Mouse (Mus musculus) ovary, postnatal 10 days (tissue): ENCODE measurements around the gene Ubtfl1.
"Not testable (repeated sequence)": the region's sequence is repeated elsewhere in the genome, so short reads cannot be mapped to it uniquely, and the experiment has no call there.

Source experiments
- DNase-seq: peaks from one replicate; pipeline ENCODE4 v3.0.0; 2022; ENCODE audit warnings: low spot score

Gene Ubtfl1

GRCm38 (mm10) chr9:18404118-18404517, at the start of gene Ubtfl1:
Gene Ubtfl1 (plus strand): TSS chr9:18404418.
- no peak for DNase-seq

DNA sequence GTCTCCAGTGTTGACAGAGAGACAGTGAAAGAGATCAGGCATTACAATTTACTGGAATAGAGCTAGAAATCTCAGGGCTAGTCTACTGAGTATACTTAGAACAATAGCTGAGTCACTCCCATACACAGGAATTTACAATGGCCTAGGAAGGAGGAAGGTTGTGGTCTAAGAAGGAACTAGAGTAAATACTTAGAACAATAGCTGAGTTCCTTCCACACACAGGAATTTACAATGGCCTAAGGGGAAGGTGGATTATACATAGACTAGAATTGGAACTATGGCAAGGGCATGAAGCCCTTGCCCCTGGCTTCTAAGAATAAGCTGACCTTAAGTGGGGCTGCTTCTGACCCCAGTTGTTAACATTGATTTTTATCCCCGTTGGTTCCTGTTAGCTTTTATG, 31.2 kb upstream of the Ubtfl1 start:
- not testable (repeated sequence) for DNase-seq

- DNase-seq, result peak; percentile 15
Observed at GRCm38 (mm10) chr9:18385782-18386181, 18.4 kb upstream of the Ubtfl1 start.

GRCm38 (mm10) chr9:18399629-18400028, 4.6 kb upstream of the Ubtfl1 start:
- DNase-seq, result no peak

DNA sequence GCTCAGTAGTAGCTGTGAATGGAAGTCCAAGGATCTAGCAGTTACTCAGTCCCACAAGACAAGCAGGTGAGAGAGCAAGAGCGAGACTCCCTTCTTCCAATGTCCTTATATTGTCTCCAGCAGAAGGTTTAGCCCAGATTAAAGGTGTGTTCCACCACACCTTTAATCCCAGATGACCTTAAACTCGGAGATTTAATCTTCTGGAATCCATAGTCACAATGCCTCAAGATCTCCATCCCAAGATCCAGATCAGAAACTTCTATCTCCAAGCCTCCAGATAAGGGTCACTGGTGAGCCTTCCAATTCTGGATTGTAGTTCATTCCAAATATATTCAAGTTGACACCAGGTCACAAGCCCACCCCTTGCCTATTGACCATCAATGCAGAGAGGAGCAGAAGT, 1.3 kb upstream of the Ubtfl1 start, which contains the start of gene Naalad2:
TSS of gene Naalad2 (minus strand) at position 101 of the 400 bp plus-strand sequence.
- not testable (repeated sequence) for DNase-seq

DNA sequence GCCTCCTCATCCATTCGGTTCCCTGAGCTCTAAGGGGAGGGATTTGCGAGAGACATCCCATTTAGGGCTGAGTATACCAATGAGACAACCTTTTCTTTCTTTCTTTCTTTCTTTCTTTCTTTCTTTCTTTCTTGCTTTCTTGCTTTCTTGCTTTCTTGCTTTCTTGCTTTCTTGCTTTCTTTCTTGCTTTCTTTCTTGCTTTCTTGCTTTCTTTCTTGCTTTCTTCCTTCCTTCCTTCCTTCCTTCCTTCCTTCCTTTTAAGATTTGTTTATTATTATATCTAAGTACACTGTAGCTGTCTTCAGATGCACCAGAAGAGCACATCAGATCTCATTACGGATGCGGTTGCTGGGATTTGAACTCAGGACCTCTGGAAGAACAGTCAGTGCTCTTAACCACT, 8.2 kb downstream of the Ubtfl1 start:
- DNase-seq, result not testable (repeated sequence)

GRCm38 (mm10) chr9:18430354-18430753, 26.1 kb downstream of the Ubtfl1 start, which contains the start of gene Mbd3l2:
Gene Mbd3l2 (plus strand): TSS chr9:18430654.
- DNase-seq, result no peak

GRCm38 (mm10) chr9:18431687-18432086, 27.5 kb downstream of the Ubtfl1 start:
- no peak for DNase-seq

DNA sequence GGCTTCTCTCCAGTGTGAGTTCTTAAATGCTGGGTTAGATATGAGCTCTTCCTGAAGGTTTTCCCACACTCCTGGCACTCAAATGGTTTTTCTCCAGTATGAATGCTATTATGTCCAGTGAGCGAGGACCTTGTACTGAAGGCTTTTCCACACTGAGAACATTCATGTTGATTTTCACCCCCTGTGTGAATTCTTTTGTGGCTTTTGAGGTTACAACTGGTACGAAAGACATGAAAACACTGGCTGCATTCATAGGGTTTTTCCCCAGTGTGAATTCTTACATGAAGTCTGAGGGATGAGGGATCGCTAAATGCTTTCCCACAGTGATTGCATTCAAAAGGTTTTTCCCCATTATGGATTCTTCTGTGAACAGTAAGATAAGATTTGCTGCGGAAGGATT, 52.3 kb downstream of the Ubtfl1 start:
- no peak for DNase-seq
